Mouse (Mus musculus) adrenal gland, adult 2 months (tissue): ENCODE measurements around the gene Zmynd19. TPM values are rescaled to one million over a fixed set of nuclear protein-coding genes. Genes with fewer than 3 reads are reported as not detected.

Experiments
- microRNA-seq, 2 experiments: library from miRNA; unstranded; fragments of <30 nt; microRNA quantifications; one replicate each; pipeline ENCODE4 v1.2.0; 2021
- polyA plus RNA-seq: library from polyadenylated mRNA; depleted of rRNA; stranded (reverse); fragments of >200 nt; gene quantifications from 2 replicates; pipeline ENCODE4 v1.2.3, GENCODE M21; 2012; rRNA removed
- total RNA-seq, 2 experiments: library from RNA; stranded (reverse); gene quantifications; 2 replicates each; pipeline ENCODE4 v1.2.3; 2021

Zmynd19 gene
- total and polyA plus RNA-seq, 3 experiments = 3.9 to 30.2 (median 21.8) TPM

Small RNAs within 50 kb of the gene (microRNA-seq; reads per million reads assigned to microRNA genes)
- gene Gm22875 = 0 reads per million in 2 experiments

Other genes starting within 250 kb of the Zmynd19 start
- gene Cacna1b, start 186.6 kb upstream of the Zmynd19 start, total RNA-seq = 1 to 10 TPM; 2.0 to 2.5 TPM
- gene Cacna1b, start 186.6 kb upstream of the Zmynd19 start, polyA plus RNA-seq = 8.1 and 10.4 TPM in 2 replicates
- 10 to 100 TPM; 43.4 to 59.6 TPM for gene Ehmt1, start 30.2 kb upstream of the Zmynd19 start, total RNA-seq
- gene Ehmt1, start 30.2 kb upstream of the Zmynd19 start, polyA plus RNA-seq = 30.0 and 33.5 TPM in 2 replicates
- gene Arrdc1, start 14.5 kb upstream of the Zmynd19 start, total RNA-seq = 10 to 100 TPM; 12.8 to 15.9 TPM
- gene Arrdc1, start 14.5 kb upstream of the Zmynd19 start, polyA plus RNA-seq = 49.2 and 50.6 TPM in 2 replicates
- 10 to 100 TPM in 1 of 2 experiments, 1 to 10 TPM in 1; 6.2 to 16.7 TPM for gene Dph7, start 12.6 kb downstream of the Zmynd19 start, total RNA-seq
- 8.5 and 9.7 TPM in 2 replicates for gene Dph7, start 12.6 kb downstream of the Zmynd19 start, polyA plus RNA-seq
- 100 to 1,000 TPM; 108 to 118 TPM for gene Mrpl41, start 25.3 kb downstream of the Zmynd19 start, total RNA-seq
- 34.9 and 39.4 TPM in 2 replicates for gene Mrpl41, start 25.3 kb downstream of the Zmynd19 start, polyA plus RNA-seq
- gene Pnpla7, start 26.2 kb downstream of the Zmynd19 start, total RNA-seq = 10 to 100 TPM; 44.5 to 53.1 TPM
- 25.4 and 27.2 TPM in 2 replicates for gene Pnpla7, start 26.2 kb downstream of the Zmynd19 start, polyA plus RNA-seq
- 10 to 100 TPM; 32.8 to 52.9 TPM for gene Nsmf, start 104.6 kb downstream of the Zmynd19 start, total RNA-seq
- gene Nsmf, start 104.6 kb downstream of the Zmynd19 start, polyA plus RNA-seq = 99.9 and 113 TPM in 2 replicates
- under 1 TPM in 1 of 2 experiments, not detected in 1; 0.40 TPM for gene Entpd8, start 130.5 kb downstream of the Zmynd19 start, total RNA-seq
- gene Entpd8, start 130.5 kb downstream of the Zmynd19 start, polyA plus RNA-seq = 0.08 and 0.11 TPM in 2 replicates
- gene Noxa1, start 145.4 kb downstream of the Zmynd19 start, total RNA-seq = not detected
- gene Noxa1, start 145.4 kb downstream of the Zmynd19 start, polyA plus RNA-seq = not detected in 2 replicates
- gene Nrarp, start 231.0 kb downstream of the Zmynd19 start, total RNA-seq = 1 to 10 TPM; 1.9 to 3.6 TPM
- 12.0 and 19.0 TPM in 2 replicates for gene Nrarp, start 231.0 kb downstream of the Zmynd19 start, polyA plus RNA-seq
- gene Tor4a, start 247.1 kb downstream of the Zmynd19 start, total RNA-seq = 10 to 100 TPM; 21.9 to 24.2 TPM
- 51.3 and 60.0 TPM in 2 replicates for gene Tor4a, start 247.1 kb downstream of the Zmynd19 start, polyA plus RNA-seq